Mouse (Mus musculus) CH12.LX (cell line): ENCODE results near the gene Samd1. TPM values are rescaled to one million over a fixed set of nuclear protein-coding genes. Genes with fewer than 3 reads are reported as not detected.

Experiments
- DNase-seq: peaks from one replicate; pipeline ENCODE4 v3.0.0-alpha.2; 2013; ENCODE audit errors: extremely low read depth
- H3K27ac ChIP-seq: 2 replicates; pipeline ENCODE4 v1.5.1; 2012; ENCODE audit warnings: low read depth, mild to moderate bottlenecking, control low read depth, moderate library complexity; ENCODE audit not compliant: insufficient read depth
- H3K27me3 ChIP-seq: replicated peaks from 2 replicates; pipeline ENCODE3; 2012; ENCODE audit warnings: inconsistent platforms
- H3K36me3 ChIP-seq, 2 experiments: replicated peaks in 1 of 2; 2 replicates each; pipeline versions ENCODE3 to v1.6.1; 2012; ENCODE audit warnings: inconsistent platforms in 1 of 2, low read length in 1 of 2, mild to moderate bottlenecking in 1 of 2, mixed read lengths in 1 of 2, moderate library complexity in 1 of 2; ENCODE audit not compliant: control insufficient read depth in 1 of 2, insufficient read depth in 1 of 2
- H3K4me1 ChIP-seq, 2 experiments: 2 replicates each; pipeline ENCODE4 v1.6.1; 2012; ENCODE audit warnings: inconsistent platforms in 1 of 2, moderate library complexity in 1 of 2; ENCODE audit not compliant: insufficient read depth in 2 of 2, control insufficient read depth in 1 of 2
- H3K4me2 ChIP-seq: 2 replicates; pipeline ENCODE4 v1.6.1; 2012; ENCODE audit warnings: low read depth, mild to moderate bottlenecking, control low read depth; ENCODE audit not compliant: poor library complexity, insufficient read depth, severe bottlenecking
- H3K4me3 ChIP-seq, 3 experiments: fragments of 150-350 bp in 1 of 3; sonication (generic) in 1 of 3; replicated peaks in 1 of 3; 2 replicates each; pipeline versions ENCODE3 to v1.5.1; 2011 to 2012; ENCODE audit warnings: low read depth in 2 of 3, low read length in 2 of 3, mild to moderate bottlenecking in 2 of 3, moderate library complexity in 2 of 3, control low read depth in 1 of 3, improper control_type of control experiment in 1 of 3, inconsistent platforms in 1 of 3, mixed read lengths in 1 of 3; ENCODE audit not compliant: poor library complexity in 1 of 3
- H3K79me2 ChIP-seq: replicated peaks from 2 replicates; pipeline ENCODE4 v1.6.1; 2012; ENCODE audit warnings: mild to moderate bottlenecking, moderate library complexity; ENCODE audit not compliant: control insufficient read depth, poor library complexity, insufficient read depth, severe bottlenecking; ENCODE audit errors: extremely low read depth
- H3K9ac ChIP-seq: 2 replicates; pipeline ENCODE4 v1.6.1; 2012; ENCODE audit warnings: low read depth, mild to moderate bottlenecking, control low read depth, moderate library complexity; ENCODE audit not compliant: insufficient read depth
- H3K9me3 ChIP-seq: replicated peaks from 2 replicates; pipeline ENCODE3; 2012; ENCODE audit warnings: low read length, inconsistent platforms, mixed read lengths
- E2F4 ChIP-seq: IDR thresholded peaks from 2 replicates; pipeline ENCODE4 v1.6.1; 2011; ENCODE audit warnings: low read depth, low read length, improper control_type of control experiment; ENCODE audit not compliant: insufficient replicate concordance
- EP300 ChIP-seq: IDR thresholded peaks from 2 replicates; pipeline ENCODE4 v1.6.1; 2011; ENCODE audit warnings: low read length, improper control_type of control experiment
- HCFC1 ChIP-seq: IDR thresholded peaks from 2 replicates; pipeline ENCODE4 v1.6.1; 2012; ENCODE audit warnings: low read depth, mild to moderate bottlenecking, inconsistent platforms, low read length, improper control_type of control experiment
- KAT2A ChIP-seq: IDR thresholded peaks from 2 replicates; pipeline ENCODE4 v1.6.1; 2012; ENCODE audit warnings: low read length, improper control_type of control experiment, inconsistent platforms; ENCODE audit not compliant: insufficient replicate concordance
- MAFK ChIP-seq: IDR thresholded peaks from 2 replicates; pipeline ENCODE4 v1.6.1; 2011; ENCODE audit warnings: low read length, improper control_type of control experiment; ENCODE audit not compliant: insufficient replicate concordance
- NRF1 ChIP-seq: IDR thresholded peaks from 2 replicates; pipeline ENCODE4 v1.6.1; 2014; ENCODE audit warnings: low read depth, mild to moderate bottlenecking, inconsistent platforms, low read length, improper control_type of control experiment, moderate library complexity
- POLR2AphosphoS2 ChIP-seq: IDR thresholded peaks from 2 replicates; pipeline ENCODE4 v1.6.1; 2011; ENCODE audit warnings: low read depth, low read length, improper control_type of control experiment
- RAD21 ChIP-seq: IDR thresholded peaks from 2 replicates; pipeline ENCODE4 v1.6.1; 2011; ENCODE audit warnings: low read depth, mild to moderate bottlenecking, low read length, improper control_type of control experiment, moderate library complexity
- RCOR1 ChIP-seq: conservative IDR thresholded peaks from 2 replicates; pipeline ENCODE4 v1.6.1; 2012; ENCODE audit warnings: low read depth, mild to moderate bottlenecking, inconsistent platforms, low read length, improper control_type of control experiment
- SIN3A ChIP-seq: IDR thresholded peaks from 2 replicates; pipeline ENCODE4 v1.6.1; 2012; ENCODE audit warnings: low read length, improper control_type of control experiment, inconsistent platforms
- TBP ChIP-seq: conservative IDR thresholded peaks from 2 replicates; pipeline ENCODE4 v1.6.1; 2011; ENCODE audit warnings: low read depth, low read length, improper control_type of control experiment
- UBTF ChIP-seq: IDR thresholded peaks from 2 replicates; pipeline ENCODE4 v1.6.1; 2012; ENCODE audit warnings: low read depth, mild to moderate bottlenecking, inconsistent platforms, low read length, improper control_type of control experiment, moderate library complexity
- ZC3H11A ChIP-seq: IDR thresholded peaks from 2 replicates; pipeline ENCODE4 v1.6.1; 2012; ENCODE audit warnings: low read depth, mild to moderate bottlenecking, inconsistent platforms, low read length, improper control_type of control experiment
- ZNF384 ChIP-seq: IDR thresholded peaks from 2 replicates; pipeline ENCODE4 v1.6.1; 2012; ENCODE audit warnings: low read depth, low read length, improper control_type of control experiment, inconsistent platforms
- dilution Hi-C: fragments of 300-500 bp; cut with MboI; formaldehyde crosslinking; loops from 2 replicates; pipeline ENCODE4 v1.14.3; 2020; ENCODE audit warnings: low sequenced_read_pairs; ENCODE audit not compliant: extremely low pct_unique_long_range_greater_than_20kb, extremely low pct_ligation_motif_present
- in situ Hi-C: fragments of 300-500 bp; cut with MboI; formaldehyde crosslinking; loops from 3 replicates; pipeline ENCODE4 v1.14.3; 2019; ENCODE audit warnings: low sequenced_read_pairs, low pct_ligation_motif_present, low pct_unique_long_range_greater_than_20kb, mixed read lengths
- polyA plus RNA-seq: library from polyadenylated mRNA; unstranded; fragments of >175 nt; gene quantifications from 2 replicates; pipeline ENCODE4 v1.2.1, GENCODE M21; 2012; ENCODE audit warnings: low read depth; ENCODE audit not compliant: insufficient read length
- total RNA-seq, 2 experiments: library from RNA; depleted of rRNA; stranded (reverse); fragments of 300-350 nt in 1 of 2; fragments of >200 nt in 1 of 2; gene quantifications; 2 replicates each; pipeline ENCODE4 v1.2.3; 2012 to 2014

Gene Samd1
- total and polyA plus RNA-seq, 3 experiments = 42.1 to 54.5 (median 42.3) TPM

- H3K4me2 ChIP-seq = no peak overlapping the region
- no peak overlapping the region for H3K9ac ChIP-seq
- no peaks in the 10 kb centered on the region for H3K27me3 ChIP-seq
- H3K4me1 ChIP-seq = no peaks in the 10 kb centered on the region; a peak in 1 of 4 replicates
- in situ Hi-C loops (no loop called here), dilution Hi-C loops (no loop called here)
- no peak for TF ChIP-seq ZNF384
- TF ChIP-seq NRF1 = no peak
- no peak for TF ChIP-seq ZC3H11A
- TF ChIP-seq MAFK = no peak
- no peak for TF ChIP-seq POLR2AphosphoS2
- H3K9me3 ChIP-seq = no peaks in the 10 kb centered on the region
- H3K79me2 ChIP-seq = peaks cover 19% of the 10 kb centered on the region
- DNase-seq = no peak
- H3K36me3 ChIP-seq = peaks cover 35 to 91% of the 10 kb centered on the region in 2 experiments
- no peak overlapping the region for H3K4me3 ChIP-seq
- H3K27ac ChIP-seq = no peak overlapping the region
Observed at GRCm38 (mm10) chr8:83964015-83964765, 33.3 kb upstream of the Samd1 start.

- peaks cover 6 to 15% of the 10 kb centered on the region in 2 experiments for H3K4me1 ChIP-seq
- H3K4me2 ChIP-seq = no peak overlapping the region
- no peak overlapping the region for H3K27ac ChIP-seq
- dilution Hi-C loops = no loop called here
- H3K9me3 ChIP-seq = no peaks in the 10 kb centered on the region
- in situ Hi-C loops = no loop called here
- DNase-seq = no peak
- H3K27me3 ChIP-seq = no peaks in the 10 kb centered on the region
- H3K4me3 ChIP-seq = no peak overlapping the region
- H3K9ac ChIP-seq = no peak overlapping the region
- no peak for TF ChIP-seq TBP
- TF ChIP-seq HCFC1 = no peak
- no peak for TF ChIP-seq ZC3H11A
- no peak for TF ChIP-seq RAD21
- TF ChIP-seq RCOR1 = no peak
- TF ChIP-seq ZNF384 = no peak
- TF ChIP-seq KAT2A = no peak
- no peak for TF ChIP-seq SIN3A
- TF ChIP-seq EP300 = no peak
- no peak for TF ChIP-seq UBTF
- no peak for TF ChIP-seq POLR2AphosphoS2
- no peak for TF ChIP-seq E2F4
- TF ChIP-seq, all 38 proteins: peak for 0
- H3K36me3 ChIP-seq = peaks cover 41 to 82% of the 10 kb centered on the region in 2 experiments
- H3K79me2 ChIP-seq = peaks cover 5% of the 10 kb centered on the region
Observed at GRCm38 (mm10) chr8:83967701-83968100, 29.8 kb upstream of the Samd1 start.
